Mouse (Mus musculus): ENCODE measurements around the gene Srd5a2. TPM values are rescaled to one million over a fixed set of nuclear protein-coding genes. Genes with fewer than 3 reads are reported as not detected.

Gene Srd5a2
- polyA plus RNA-seq (2017; shearing (Covaris generic)) = not detected

GRCm38 (mm10) chr17:74047210-74048082, at the start of gene Srd5a2:
Gene Srd5a2 (minus strand): TSS chr17:74047916.

Other genes starting within 250 kb of the Srd5a2 start
- gene Ehd3, start 243.8 kb downstream of the Srd5a2 start, polyA plus RNA-seq (2017; shearing (Covaris generic)) = 100 to 1,000 TPM in 1 of 2 experiments, 10 to 100 TPM in 1; 48.3 to 184 TPM
- gene Xdh, start 97.7 kb downstream of the Srd5a2 start, polyA plus RNA-seq (2017; shearing (Covaris generic)) = 10 to 100 TPM; 14.2 to 24.9 TPM
- gene Memo1, start 247.6 kb upstream of the Srd5a2 start, polyA plus RNA-seq (2017; shearing (Covaris generic)) = 10 to 100 TPM; 41.7 to 45.0 TPM

Measured in inflammation-experienced regulatory T-cells (primary cell).